Mouse (Mus musculus) cerebellum, adult 9-11 months (tissue): Measurements from ENCODE around the gene Zfp691.

Experiments
- DNase-seq: peaks from one replicate; pipeline ENCODE4 v3.0.0; 2022

Zfp691 gene

DNA sequence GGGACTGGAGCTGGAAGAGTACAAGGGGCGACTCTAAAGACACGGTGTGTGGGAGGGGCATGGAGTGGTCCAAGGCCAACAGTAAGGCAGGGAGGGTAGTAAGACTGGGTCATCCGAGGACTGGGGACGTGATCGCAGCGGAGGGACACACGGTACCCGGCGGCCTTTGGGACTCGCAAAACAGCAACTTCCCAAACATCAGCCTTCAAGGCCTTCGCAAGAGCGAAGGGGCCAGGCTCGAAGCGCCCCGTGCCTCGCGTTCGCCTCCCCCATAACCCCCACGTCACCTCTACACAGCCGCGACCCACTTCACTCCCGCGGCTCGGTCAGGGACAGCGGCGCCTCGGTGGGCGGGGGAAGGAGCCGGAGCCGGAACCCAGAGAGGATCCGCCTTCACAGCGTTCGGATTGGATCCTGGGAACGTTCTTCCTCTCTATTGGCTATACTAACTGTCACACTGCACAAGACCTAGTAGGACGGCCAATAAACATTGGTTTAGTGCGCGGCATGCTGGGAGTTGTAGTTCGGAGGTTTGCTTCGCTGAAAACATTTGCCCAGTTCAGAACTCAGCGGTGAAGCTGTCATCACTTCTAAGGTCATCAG is at the start of gene Zfp691:
Gene Zfp691, minus strand, starts transcription at position 345 of the 603 bp plus-strand sequence.
- peak; percentile 96 for DNase-seq

DNA sequence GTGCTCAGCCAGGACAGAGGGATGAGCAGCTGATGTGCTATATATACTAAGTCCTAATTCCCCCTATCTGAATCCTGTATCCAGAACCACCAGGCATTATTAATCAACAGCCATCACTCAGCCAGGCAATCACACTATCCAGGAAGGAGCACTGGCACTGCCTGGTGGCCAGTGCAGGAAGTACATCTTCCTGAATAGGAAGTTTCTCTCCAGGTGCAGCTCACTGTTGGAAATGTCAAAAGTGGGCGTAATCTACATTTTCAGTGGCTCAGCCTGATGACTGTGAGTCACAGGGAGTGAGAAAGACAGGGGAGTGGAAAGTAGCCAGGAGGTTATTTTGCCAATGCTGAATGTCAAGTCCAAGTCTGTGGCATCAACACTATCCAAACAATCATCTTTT is 49.7 kb upstream of the Zfp691 start:
- DNase-seq: peak; percentile 36

DNA sequence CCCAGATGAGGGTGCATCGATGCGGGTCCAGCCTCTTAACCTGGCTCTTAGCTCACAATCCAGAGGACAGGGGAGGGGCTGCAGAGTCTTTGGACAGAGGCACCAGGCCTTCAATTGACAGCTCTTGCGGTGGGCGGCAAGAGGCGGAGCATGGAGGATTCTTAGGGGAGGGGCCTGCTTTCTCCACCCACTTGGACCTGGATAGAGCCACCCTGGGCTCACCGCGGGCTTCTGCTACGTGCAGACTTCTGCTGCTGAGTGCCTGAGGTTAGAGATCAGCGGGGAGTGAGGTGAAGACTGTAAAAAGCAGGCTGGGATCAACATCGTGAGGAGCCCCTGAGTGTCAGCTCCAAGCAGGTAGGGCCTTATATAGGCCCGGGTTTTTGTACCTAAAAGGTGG is 44.2 kb upstream of the Zfp691 start, which contains the start of gene Tmem269:
Gene Tmem269, minus strand, starts transcription at position 49 of the 400 bp plus-strand sequence.
- DNase-seq: no peak

DNA sequence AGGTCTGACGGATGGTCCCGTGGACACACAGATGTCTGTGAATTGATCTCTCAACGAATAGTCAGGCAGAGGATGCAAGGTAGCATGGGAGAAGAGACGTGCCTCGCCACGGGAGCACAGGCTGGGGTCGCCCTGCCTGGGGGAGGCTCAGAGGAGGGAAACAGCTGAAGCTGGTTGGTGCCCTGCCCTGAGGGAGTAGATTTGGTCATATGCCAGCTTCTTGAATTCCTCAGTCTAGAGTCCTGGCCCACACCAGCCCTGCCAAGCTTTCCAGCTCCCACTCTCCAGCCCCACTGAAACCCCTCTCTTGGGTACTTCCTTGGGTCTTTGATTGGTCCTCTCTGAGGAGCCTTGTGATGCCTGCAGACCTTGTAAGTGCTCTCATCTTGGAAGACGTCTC is 42.7 kb upstream of the Zfp691 start:
- no peak for DNase-seq

DNA sequence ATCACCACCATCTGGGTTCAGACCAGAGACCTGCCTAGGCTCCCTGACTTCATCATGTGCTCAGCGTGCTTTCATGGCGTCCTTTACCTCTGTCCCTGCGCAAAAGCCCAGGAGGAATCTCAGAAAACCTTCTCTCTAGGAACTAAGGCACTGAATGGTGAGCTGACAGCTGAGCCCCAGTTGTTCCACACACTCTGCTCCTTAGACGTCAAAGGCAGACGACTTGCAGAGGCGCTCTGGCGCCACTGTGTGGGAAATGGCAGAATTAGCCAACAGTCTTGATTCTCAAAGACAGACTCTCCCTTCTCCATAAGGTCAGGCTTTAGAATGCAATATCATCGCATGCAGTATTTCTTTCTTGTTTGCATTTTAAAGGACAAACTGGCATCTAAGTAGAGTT is 30.7 kb upstream of the Zfp691 start:
- DNase-seq: peak; percentile 19

DNA sequence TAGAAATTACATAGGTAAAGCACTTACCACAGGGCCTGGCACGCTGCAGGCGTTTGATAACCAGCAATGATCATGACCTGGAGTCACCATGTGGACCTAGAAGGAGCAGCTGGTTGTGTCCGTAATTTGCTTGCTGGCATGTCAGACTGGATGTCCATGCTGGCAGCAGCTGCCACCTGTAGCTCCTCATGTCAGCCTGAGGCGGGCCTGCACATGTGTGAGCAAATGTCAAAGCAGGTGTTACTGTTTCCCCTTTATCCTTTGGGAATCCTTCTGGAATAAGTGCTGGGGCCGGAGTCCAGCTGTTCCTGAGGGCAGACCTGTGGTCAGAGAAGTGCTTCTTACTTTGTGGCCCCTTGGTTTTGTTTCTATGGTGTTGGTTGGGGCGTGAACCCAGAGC is 24.1 kb upstream of the Zfp691 start:
- no peak for DNase-seq

DNA sequence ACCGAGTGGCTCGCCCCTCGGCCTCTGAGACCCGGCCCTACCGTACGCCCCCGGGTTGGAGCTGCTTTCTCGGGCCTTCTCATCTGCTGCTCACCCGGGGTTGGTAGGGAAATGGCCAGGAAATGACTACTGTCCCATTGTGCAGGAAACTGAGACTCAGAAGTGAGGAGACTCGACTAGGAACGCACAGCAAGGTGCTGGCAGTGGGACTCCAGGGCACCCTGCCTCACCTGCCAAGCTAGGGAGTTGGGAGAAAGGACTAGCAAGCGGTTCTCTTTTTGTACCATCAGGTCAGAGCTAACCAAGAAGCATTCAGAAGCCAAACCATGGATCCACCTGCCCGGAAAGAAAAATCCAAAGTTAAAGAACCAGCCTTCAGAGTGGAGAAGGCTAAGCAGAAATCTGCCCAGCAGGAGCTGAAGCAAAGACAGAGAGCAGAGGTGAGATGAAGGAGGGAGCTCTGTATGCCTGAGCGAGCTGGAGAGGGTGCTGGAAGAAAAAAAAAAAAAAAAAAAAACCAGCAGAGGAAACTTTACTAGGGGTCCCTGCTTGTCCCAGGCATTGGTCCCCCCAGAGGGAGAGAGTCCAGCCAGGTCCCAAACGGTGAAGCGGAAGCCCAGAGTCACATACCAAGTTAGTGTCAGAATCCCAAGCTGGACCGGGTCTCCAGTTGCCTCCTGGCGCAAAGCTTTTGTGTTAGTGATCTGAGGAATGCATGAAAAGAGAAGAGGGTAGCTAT is 21.8 kb upstream of the Zfp691 start:
- DNase-seq: peak; percentile 25

DNA sequence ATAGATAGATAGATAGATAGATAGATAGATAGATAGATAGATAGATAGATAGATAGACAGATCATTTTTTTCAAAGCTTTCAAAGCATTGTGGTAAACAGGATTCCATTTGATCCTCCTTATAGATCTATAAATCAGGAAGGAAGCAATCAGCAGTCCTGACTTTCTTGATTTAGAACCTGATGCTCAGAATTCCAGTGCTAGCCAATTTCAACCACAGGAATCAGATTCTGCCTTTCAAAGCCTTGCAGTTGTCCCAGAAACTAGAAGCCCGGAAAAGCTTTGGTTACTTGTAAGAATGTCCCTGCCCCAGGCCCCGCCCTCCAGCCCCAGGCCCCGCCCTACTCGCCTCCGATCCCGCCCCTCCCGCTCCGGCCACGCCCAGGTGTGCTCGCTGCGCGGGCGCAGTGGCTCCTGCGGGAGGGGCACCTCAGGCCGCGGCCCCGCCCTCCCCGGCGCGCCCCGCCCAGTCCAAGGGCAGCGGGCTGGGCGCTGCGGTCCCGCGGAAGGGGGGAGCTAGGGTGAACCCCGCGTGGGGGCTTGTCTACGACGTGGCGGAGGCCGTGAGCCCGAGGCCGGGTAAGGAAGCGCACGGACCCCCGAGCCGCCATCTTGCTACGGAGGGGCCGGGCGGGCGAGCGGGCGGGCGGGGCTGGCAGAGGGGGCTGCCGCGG is 21.1 kb upstream of the Zfp691 start, which contains the start of gene Svbp:
Gene Svbp, plus strand, starts transcription at position 398 of the 673 bp plus-strand sequence.
- DNase-seq: peak; percentile 82

DNA sequence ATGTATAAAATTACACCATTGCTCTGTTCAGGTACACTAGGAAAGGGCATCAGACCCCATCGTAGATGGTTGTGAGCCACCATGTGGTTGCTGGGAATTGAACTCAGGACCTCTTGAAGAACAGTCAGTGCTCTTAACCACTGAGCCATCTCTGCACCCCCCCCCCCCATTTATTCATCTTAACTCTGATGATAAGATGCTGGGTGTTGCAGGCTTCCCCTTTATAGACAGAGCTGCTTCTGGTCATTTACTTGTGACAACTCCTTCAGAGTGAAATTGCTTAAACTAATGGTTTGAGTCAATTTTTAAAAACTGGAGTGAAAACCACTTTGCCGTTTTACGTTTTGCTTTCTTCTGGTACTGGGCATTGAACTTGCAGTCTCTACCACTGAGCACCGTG is 18.8 kb upstream of the Zfp691 start:
- no peak for DNase-seq

DNA sequence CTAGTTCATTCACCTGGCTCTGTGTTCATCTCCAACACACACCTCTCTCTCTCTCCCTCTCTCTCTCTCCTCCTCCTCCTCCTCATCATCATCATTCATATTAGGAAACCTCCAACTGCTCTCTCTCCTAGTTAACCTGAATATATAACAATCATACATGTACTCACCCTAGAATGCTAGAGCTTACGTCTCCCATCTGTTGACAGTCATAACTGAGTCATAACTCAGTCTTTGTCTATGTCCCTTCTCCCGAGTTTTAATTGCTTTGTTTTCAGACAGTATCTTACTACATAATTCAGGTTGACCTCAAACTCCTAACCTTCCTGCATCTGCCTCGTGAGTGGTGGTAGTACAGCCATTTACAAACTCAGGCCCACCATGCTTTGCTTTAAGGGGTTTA is 17.3 kb upstream of the Zfp691 start:
- DNase-seq: no peak

DNA sequence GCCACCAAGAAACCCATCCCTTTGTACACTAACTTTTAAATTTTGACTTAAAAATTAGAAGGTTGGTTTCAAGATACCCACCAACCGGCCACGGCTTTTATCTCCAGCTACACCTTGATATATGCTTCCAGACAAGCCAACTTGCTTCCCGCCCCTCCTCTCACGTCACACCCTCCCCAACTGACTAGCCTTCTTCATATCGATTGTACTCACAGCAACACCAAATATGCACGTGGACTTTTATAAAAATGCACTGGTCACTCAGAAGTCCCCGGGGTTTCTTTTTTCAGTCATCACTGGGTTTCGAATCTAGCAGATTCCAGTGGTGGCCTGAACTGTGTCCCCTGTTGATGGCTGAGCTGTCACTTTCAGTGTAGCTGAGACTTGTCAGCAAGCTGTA is 16.6 kb upstream of the Zfp691 start:
- no peak for DNase-seq

DNA sequence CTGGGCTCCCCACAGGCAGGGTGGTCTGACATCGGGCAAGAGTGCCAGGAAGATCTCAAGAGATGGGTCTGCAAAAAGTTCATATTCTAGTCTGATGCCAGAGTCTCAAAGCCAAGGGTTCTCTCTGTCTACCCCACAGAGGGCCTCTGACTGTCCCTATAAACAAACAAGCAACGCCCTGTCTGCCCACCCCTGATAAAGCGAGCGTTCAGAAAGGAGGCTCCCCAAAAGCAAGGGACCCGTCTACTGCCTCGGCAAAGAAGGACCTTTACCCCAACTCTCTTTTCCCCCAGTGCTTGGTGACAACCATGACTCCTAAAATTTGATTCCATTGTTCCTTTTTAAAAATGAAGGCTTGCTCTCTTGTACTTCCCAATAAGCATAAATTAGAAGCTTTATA is 15.9 kb upstream of the Zfp691 start, which contains the start of gene Ermap:
Gene Ermap, minus strand, starts transcription at position 148 of the 400 bp plus-strand sequence.
- no peak for DNase-seq

DNA sequence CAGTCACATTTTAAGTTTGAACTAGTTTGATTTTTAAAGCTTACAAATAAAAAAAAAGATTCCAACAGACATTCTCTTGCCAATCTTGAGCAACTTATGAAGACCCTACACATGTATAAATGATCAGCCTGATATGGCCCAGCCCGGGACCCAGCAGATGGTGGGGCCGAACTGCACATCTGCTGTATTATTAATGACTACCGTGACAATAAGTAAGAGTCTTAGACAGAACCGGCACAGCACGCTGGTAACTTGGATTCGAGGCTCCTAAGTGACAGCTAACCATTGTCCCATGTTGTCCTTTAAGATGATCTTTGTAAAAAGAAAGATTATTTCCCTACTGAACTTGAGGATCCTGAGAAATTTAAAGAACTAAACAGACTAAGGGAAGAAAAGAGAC is 15.4 kb upstream of the Zfp691 start:
- no peak for DNase-seq

DNA sequence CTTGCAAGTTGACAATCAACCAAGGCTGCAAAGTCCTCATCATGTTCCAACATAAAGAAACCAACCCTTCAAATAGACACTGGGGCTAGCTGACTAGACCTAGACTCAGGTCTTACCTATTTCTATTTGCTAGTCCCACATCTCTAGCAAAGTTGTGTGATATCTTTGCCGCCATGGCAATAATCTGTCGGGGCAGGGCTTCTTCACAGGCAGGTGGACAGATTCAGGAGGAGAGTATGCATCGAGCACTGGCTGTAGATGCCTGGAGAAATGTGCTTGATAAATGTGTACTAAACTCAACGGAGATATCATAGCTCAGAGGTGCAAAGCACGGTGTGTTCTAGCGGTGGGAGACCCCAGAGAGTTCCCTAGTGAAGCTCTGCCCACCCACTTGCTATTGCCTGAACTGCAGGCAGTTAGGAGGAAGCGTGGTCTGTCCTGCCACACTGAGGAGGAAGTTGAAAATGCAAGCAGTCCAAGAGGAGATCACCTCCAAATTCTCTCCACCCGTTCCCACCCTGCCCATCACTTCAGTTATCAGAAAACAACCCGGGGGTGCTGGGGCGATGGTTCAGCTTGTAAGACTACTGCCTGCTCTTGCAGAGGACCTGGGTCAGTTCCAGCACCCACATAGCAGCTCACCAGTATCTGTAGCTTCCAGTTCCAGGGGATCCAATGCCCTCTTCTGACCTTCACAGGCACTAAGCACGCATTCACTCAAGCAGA is 14.2 kb upstream of the Zfp691 start:
- DNase-seq: no peak

DNA sequence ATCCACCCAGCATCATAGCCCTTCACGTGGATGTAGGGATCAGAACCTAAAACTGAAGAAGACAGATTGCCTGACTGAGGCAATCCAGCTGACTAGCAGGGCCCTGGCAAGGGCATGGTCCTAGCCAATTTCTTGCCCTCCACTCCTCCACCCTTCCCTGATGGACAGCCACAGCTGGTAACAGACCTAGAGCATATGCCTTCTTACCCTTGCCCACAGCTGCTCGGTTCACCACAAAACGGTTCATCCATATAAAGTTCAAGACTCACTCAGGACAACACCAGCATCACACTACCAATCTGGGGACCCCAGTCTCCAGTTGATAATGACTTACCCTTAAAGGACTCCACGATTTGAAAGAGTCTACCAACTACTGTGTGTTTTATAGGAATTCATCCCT is 11.8 kb upstream of the Zfp691 start:
- DNase-seq: no peak

DNA sequence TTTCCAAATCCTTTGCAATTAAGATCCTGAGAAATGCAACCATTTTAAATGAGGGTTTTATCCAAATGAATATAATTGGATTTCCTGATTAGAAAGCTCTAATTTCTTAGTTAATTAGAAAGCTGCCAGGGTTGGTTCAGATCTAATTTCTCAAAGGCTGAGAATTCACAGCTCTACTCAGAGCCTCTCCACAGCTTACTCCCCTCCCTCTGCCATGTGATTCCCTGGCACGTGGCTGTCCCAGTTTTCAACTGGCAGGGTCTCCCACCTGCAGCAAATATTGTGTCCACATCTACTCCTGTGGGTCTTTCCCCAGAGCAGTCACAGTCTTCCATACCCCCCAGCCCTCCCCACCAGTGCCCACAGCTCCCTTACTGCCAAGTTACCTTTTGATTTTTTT is 9.5 kb upstream of the Zfp691 start:
- no peak for DNase-seq

DNA sequence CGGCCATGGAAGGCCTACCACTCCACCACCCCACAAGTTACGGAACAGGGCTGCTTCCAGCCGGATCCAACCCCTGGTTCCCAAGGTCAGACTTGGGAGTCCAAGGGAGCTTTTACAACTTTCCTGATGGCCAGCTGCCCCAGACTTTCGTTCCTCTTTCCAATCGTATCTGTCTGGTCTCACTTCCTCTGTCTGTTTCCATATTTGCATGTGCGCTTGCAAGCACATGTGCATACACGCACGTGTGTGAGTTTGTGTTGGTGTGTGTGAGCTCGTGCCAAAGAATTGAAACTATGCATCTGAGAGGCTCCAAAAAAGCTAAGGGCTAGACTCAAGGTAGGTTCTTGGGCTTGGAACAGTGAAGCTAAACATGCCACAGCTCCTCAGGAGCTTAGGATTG is 7.5 kb upstream of the Zfp691 start:
- DNase-seq: no peak

DNA sequence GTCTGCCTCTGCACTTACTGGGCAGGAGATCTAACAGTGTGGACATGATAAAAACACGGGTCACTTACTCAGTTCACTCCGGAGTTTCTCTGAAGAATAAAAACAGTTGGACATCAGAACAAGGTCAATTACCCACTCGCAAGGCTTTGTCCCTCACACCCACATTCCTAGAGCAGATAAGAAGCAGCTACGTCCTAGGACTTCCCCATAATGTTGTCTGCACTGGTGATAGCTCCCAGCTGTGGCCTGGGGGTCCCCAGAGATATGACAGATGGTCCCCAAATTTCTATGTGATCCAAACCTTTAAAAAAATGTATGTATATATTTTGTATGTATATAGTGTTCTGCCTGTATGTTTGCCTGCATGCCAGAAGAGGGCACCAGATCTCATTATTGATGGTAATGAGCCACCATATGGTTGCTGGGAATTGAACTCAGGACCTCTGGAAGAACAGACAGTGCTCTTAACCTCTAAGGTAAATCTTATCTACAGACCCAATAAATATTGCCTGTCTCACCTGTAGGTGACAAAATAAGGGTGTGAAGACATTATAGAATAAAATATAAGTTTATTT is 6.2 kb upstream of the Zfp691 start:
- no peak for DNase-seq

DNA sequence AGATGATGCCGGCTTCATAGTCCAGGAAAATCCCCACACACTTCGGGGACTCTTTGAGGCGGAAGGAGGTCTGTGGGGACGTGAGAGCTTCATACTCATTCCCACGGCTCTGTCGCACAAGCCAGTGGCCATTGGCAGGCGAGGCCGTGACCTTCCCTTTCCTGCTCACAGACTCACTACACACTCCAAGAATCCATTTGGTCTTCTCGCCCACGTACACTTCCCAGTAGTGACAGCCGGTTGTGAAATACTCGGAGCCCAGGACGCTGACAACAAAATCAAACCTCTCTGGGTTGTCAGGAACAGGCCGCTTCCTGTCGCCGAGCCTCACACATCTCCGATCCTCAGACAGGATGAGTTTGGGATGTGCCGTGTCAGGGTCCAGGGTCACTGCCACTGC is 4.3 kb upstream of the Zfp691 start:
- DNase-seq: no peak

DNA sequence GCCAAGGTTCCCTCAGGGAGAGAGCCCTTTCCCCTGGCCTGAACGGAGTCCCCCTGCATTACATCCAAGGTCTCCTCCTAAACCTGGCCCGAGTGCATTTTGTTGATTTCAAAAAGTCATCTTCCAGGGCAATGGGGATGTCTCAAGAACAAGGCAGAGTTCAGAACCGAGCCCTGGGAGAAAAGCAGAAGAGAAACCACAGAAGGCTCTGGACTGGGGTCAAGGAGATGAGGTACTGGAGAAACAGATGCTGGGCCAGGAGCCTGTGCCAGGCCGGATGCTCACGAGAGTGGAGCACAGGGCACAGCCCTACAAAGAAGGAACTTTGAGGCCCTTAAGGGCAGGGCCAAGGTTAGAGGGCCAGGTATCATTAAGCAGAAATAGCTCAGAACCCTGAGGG is 3.7 kb upstream of the Zfp691 start:
- DNase-seq: no peak

DNA sequence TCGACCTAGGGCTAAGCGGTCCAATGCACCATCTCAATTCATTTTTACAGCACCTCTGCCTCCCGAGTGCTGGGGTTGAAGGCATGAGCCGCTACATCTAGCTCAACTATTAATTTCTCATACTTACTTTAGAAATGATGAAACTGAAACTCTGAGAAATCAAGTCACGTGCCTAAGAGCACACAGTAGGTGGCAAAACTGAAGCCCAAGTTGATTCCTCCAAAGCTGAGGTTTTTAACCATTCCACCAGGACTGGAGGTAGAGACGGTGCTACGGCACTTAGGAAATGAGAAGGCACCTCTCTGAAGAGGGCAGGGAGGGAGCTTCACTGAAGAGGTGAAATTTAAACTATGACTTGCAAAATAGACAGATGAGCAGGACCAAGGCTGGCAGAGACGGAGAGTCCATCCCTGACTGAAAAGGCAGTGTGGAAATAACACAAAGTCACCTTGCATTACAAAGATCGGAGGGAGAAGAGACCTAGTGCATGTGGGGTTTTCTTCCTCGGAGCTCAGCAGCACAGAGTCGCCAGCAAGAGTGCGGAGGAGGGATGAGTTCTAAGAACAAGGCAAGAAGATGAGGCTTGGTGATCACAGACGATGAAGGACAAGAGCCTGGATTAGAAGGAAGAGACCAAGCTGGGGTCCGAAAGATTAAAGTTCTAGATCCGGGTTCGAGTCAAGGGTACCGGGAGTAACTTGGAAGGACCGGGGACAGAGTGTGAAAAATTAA is 910 bp downstream of the Zfp691 start:
- DNase-seq: no peak

DNA sequence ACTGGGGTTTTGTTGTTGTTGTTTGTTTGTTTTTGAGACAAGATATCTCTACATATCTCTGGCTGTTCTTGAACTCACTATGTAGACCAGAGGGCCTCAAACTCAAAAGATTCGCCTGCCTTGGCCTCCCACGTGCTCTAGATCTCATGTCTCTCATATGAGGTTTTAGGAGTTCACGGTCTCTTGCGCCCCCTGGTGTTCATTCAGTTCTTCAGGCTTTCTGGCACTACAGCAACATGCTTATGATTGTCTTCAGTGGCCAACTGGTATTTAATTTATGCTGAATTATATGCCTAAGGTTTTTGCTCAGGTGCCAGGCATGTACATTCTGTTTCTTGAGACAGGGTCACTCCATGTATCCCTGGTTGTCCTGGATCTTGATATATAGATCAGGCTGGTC is 6.3 kb downstream of the Zfp691 start:
- peak; percentile 79 for DNase-seq
